Mouse (Mus musculus): ENCODE data around the gene Zfp518a. TPM values are rescaled to one million over a fixed set of nuclear protein-coding genes. Genes with fewer than 3 reads are reported as not detected.

Zfp518a gene
- polyA plus RNA-seq, 1 experiment from 2014 or later = 3.3 TPM

Small RNA genes lying within 50 kb of the gene (microRNA-seq; reads per million reads assigned to microRNA genes)
- gene Mir8092 = 1.5 reads per million

Other genes starting within 250 kb of the Zfp518a start
- gene Cc2d2b, start 146.0 kb upstream of the Zfp518a start, polyA plus RNA-seq (2015; fragmentation: Nextera tagmentation; extraction: Ambion mirVana) = 1.3 and 1.7 TPM in 2 replicates
- gene Ccnj, start 63.4 kb upstream of the Zfp518a start, polyA plus RNA-seq (2015; fragmentation: Nextera tagmentation; extraction: Ambion mirVana) = 4.5 and 5.2 TPM in 2 replicates
- 0.48 and 0.65 TPM in 2 replicates for gene Blnk, start 99.8 kb downstream of the Zfp518a start, polyA plus RNA-seq (2015; fragmentation: Nextera tagmentation; extraction: Ambion mirVana)
- 0.06 and 0.07 TPM in 2 replicates for gene Dntt, start 134.6 kb downstream of the Zfp518a start, polyA plus RNA-seq (2015; fragmentation: Nextera tagmentation; extraction: Ambion mirVana)
- not detected in 2 replicates for gene Opalin, start 182.4 kb downstream of the Zfp518a start, polyA plus RNA-seq (2015; fragmentation: Nextera tagmentation; extraction: Ambion mirVana)